Mouse (Mus musculus) adrenal gland, adult 10 weeks (tissue): ENCODE data around the gene Gm21708. TPM values are rescaled to one million over a fixed set of nuclear protein-coding genes. Genes with fewer than 3 reads are reported as not detected.

ENCODE experiments used
- polyA plus RNA-seq: library from polyadenylated mRNA; stranded (reverse); fragments of 350-450 nt; fragmentation: Illumina TruSeq; extraction: RNeasy Lipid Tissue Mini Kit (QIAGEN cat#74804); gene quantifications from one replicate; pipeline ENCODE4 v1.2.3, GENCODE M21; 2014; ENCODE audit warnings: low read depth, low replicate concordance

The Gm21708 gene
- not detected for polyA plus RNA-seq

DNA sequence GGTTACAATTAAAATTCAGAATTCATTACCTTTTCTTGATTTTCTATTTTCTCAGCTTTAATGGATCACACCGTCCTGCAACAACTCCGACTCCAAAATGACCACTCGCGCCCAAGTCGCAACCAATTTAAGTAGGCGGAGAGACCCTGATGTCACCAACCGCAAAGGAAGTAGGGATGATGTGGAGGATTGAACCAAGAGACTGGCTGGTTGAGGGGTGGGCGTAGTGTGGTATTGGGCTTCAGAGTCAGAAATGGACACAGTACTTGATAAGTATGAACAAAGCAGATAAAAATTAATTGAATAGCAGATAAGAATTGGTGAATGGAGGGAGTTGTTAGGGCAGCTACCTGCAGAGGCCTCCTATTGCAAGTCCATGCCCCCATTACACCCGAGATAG is at the start of gene Gm21708, which contains the start of gene Gm21704:
Gm21708 (minus strand) TSS at position 101 of the 400 bp plus-strand sequence.
Gm21704 (minus strand) TSS at position 101 of the 400 bp plus-strand sequence.

Other genes starting within 250 kb of the Gm21708 start
- not detected for gene Gm21677, start 103.7 kb downstream of the Gm21708 start, polyA plus RNA-seq
- gene Gm21693, start 64.8 kb downstream of the Gm21708 start, polyA plus RNA-seq, result not detected
- gene Gm21704, start within 50 bp of the Gm21708 start, polyA plus RNA-seq, result not detected